Mouse (Mus musculus) thymus, adult 2 months (tissue): ENCODE measurements around the gene Ensa. TPM values are rescaled to one million over a fixed set of nuclear protein-coding genes. Genes with fewer than 3 reads are reported as not detected.

Experiments used
- DNase-seq: peaks from one replicate; pipeline ENCODE4 v3.0.0; 2021
- H3K27ac ChIP-seq: fragments of 200-500 bp; 2 replicates; pipeline ENCODE4 v1.5.1; 2012; ENCODE audit warnings: low read length, control low read depth; ENCODE audit not compliant: control insufficient read depth, insufficient read depth
- H3K27me3 ChIP-seq: fragments of 200-500 bp; 2 replicates; pipeline ENCODE4 v1.6.1; 2012; ENCODE audit warnings: mild to moderate bottlenecking, low read length, moderate library complexity, mixed read lengths; ENCODE audit not compliant: control insufficient read depth, insufficient read depth
- H3K36me3 ChIP-seq: fragments of 200-500 bp; 2 replicates; pipeline ENCODE4 v1.6.1; 2012; ENCODE audit warnings: mild to moderate bottlenecking, low read length, moderate library complexity; ENCODE audit not compliant: control insufficient read depth, insufficient read depth
- H3K4me1 ChIP-seq: fragments of 200-500 bp; replicated peaks from 2 replicates; pipeline ENCODE4 v1.6.1; 2012; ENCODE audit warnings: low read length; ENCODE audit not compliant: control insufficient read depth, insufficient read depth
- H3K4me3 ChIP-seq: fragments of 200-500 bp; 2 replicates; pipeline ENCODE4 v1.5.1; 2012; ENCODE audit warnings: mild to moderate bottlenecking, low read length, control low read depth, moderate library complexity; ENCODE audit not compliant: control insufficient read depth, insufficient read depth
- CTCF ChIP-seq: fragments of 200-500 bp; IDR thresholded peaks from 2 replicates; pipeline ENCODE4 v1.5.1; 2012; ENCODE audit warnings: mild to moderate bottlenecking, control low read depth, low read length, moderate library complexity, borderline replicate concordance; ENCODE audit not compliant: control insufficient read depth, poor library complexity, insufficient read depth; ENCODE audit errors: extremely low read depth
- POLR2A ChIP-seq: fragments of 200-500 bp; IDR thresholded peaks from 2 replicates; pipeline ENCODE4 v1.6.1; 2012; ENCODE audit warnings: mild to moderate bottlenecking, low read length, control low read depth, moderate library complexity; ENCODE audit not compliant: control insufficient read depth, poor library complexity, insufficient read depth; ENCODE audit errors: extremely low read depth
- WGBS: fragments of 180-500 bp; shearing (Covaris S2); methylation state at CpG from one replicate; pipeline ENCODE4 v1.1.7; 2018; 5-methylcytosine and 5-hydroxymethylcytosine counted together
- polyA plus RNA-seq: library from polyadenylated mRNA; depleted of rRNA; stranded (reverse); fragments of >200 nt; gene quantifications from 2 replicates; pipeline ENCODE4 v1.2.3, GENCODE M21; 2012

The Ensa gene
- polyA plus RNA-seq, 1 experiment = 18.3 TPM

- peak overlapping the region; percentile 50 for H3K4me3 ChIP-seq
- 6% methylated on average over 10 of the region's 10 CpGs for WGBS
- TF ChIP-seq POLR2A = no peak
- TF ChIP-seq CTCF = peak; percentile 46; the same call in 1 of the 2 replicates
- DNase-seq = peak; percentile 75
- H3K36me3 ChIP-seq = no peaks in the 10 kb centered on the region
- H3K27ac ChIP-seq = peak overlapping the region; percentile 99
- H3K27me3 ChIP-seq = no peaks in the 10 kb centered on the region
- peaks cover 75% of the 10 kb centered on the region for H3K4me1 ChIP-seq
Measured at GRCm38 (mm10) chr3:95672861-95673706, 48.3 kb downstream of the Ensa start.

- H3K4me3 ChIP-seq = peak overlapping the region; percentile 50
- TF ChIP-seq CTCF (no peak), POLR2A (no peak)
- H3K27ac ChIP-seq = peak overlapping the region; percentile 99
- no peaks in the 10 kb centered on the region for H3K36me3 ChIP-seq
- peaks cover 69% of the 10 kb centered on the region for H3K4me1 ChIP-seq
- DNase-seq = peak; percentile 59
- no peaks in the 10 kb centered on the region for H3K27me3 ChIP-seq
- 2% methylated on average over 11 of the region's 11 CpGs for WGBS
Measured at GRCm38 (mm10) chr3:95673707-95674211, 49.0 kb downstream of the Ensa start.

GRCm38 (mm10) chr3:95674236-95674635 lies 49.4 kb downstream of the Ensa start:
- TF ChIP-seq CTCF = no peak
- 0 out of 2 replicates have a peak, but pooled peaks have one; percentile 13 for TF ChIP-seq POLR2A
- peak overlapping the region; percentile 18 for H3K4me3 ChIP-seq
- no peaks in the 10 kb centered on the region for H3K27me3 ChIP-seq
- WGBS = 0% methylated on average over 2 of the region's 2 CpGs
- DNase-seq = peak; percentile 81
- peaks cover 66% of the 10 kb centered on the region for H3K4me1 ChIP-seq
- H3K27ac ChIP-seq = peak overlapping the region; percentile 99
- H3K36me3 ChIP-seq = no peaks in the 10 kb centered on the region

GRCm38 (mm10) chr3:95674812-95675211 lies 50.0 kb downstream of the Ensa start:
- Histone ChIP-seq H3K4me3 (0 out of 2 replicates have a peak overlapping the region, but pooled peaks have one; percentile 15), H3K27me3 (no peaks in the 10 kb centered on the region), H3K4me1 (peaks cover 61% of the 10 kb centered on the region), H3K36me3 (no peaks in the 10 kb centered on the region), H3K27ac (peak overlapping the region; percentile 97)
- 9% methylated on average over 6 of the region's 6 CpGs for WGBS
- peak; percentile 44 for DNase-seq
- TF ChIP-seq POLR2A (no peak), CTCF (no peak)

- WGBS = 19% methylated on average over 8 of the region's 8 CpGs
- Histone ChIP-seq H3K4me3 (peak overlapping the region; percentile 14), H3K4me1 (peaks cover 59% of the 10 kb centered on the region)
Measured at GRCm38 (mm10) chr3:95675301-95676092, 50.7 kb downstream of the Ensa start.

More at GRCm38 (mm10) chr3:95675301-95676092, 50.7 kb downstream of the Ensa start:
- no peak for TF ChIP-seq POLR2A
- TF ChIP-seq CTCF = peak; percentile 74; the same call in 1 of the 2 replicates
- peak overlapping the region; percentile 97 for H3K27ac ChIP-seq
- peak; percentile 81 for DNase-seq
- H3K27me3 ChIP-seq = no peaks in the 10 kb centered on the region
- H3K36me3 ChIP-seq = no peaks in the 10 kb centered on the region
